Mouse (Mus musculus) G1E (cell line): Measurements from ENCODE around the gene Fmnl2.

ENCODE experiments used
- CTCF ChIP-seq: IDR thresholded peaks from 2 replicates; pipeline ENCODE4 v1.5.1; 2012; ENCODE audit warnings: low read depth, low read length, inconsistent platforms, mixed read lengths
- POLR2AphosphoS5 ChIP-seq: IDR thresholded peaks from 2 replicates; pipeline ENCODE4 v1.6.1; 2012; ENCODE audit warnings: low read depth, low read length, inconsistent platforms; ENCODE audit not compliant: insufficient replicate concordance
- TAL1 ChIP-seq: conservative IDR thresholded peaks from 2 replicates; pipeline ENCODE4 v1.6.1; 2012; ENCODE audit warnings: low read depth, low read length, inconsistent platforms, mixed read lengths

DNA sequence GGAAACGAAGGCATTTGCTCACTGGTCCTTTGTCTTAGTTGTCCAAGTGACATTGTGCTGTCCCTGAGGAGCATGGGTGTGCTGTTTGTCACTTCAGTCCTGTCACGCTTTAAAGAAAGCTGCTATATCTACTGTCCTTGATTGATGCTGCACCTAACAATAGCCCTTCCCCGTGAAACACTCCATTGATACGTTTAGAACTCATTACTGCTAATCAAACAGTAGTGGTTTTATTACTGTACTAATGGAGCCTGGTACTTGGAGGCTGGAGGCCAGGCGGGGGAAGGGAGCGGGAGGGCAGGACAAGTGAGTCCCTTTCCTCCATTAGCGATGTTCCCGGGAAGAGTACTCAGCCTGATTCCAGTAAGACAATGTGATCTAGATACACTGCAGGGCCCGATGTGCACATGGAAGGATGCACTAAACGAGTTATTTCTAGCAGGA is 70.2 kb downstream of the Fmnl2 start:
- TF ChIP-seq CTCF (no peak), POLR2AphosphoS5 (no peak), TAL1 (no peak)
